Mouse (Mus musculus) cerebellum, adult 9-10 months (tissue): ENCODE data around the gene Tmod2.
A peak's percentile ranks its signal among the peaks of the same experiment; 100 is the strongest.
"Not testable (repeated sequence)": the region's sequence is repeated elsewhere in the genome, so short reads cannot be mapped to it uniquely, and the experiment has no call there.

Source experiments
- DNase-seq: peaks from one replicate; pipeline ENCODE4 v3.0.0; 2022

Gene Tmod2

GRCm38 (mm10) chr9:75549010-75549409 lies 62.1 kb downstream of the Tmod2 start:
- DNase-seq = no peak

- DNase-seq = no peak
Measured at GRCm38 (mm10) chr9:75546885-75547553, 64.1 kb downstream of the Tmod2 start.

GRCm38 (mm10) chr9:75545514-75545913 lies 65.6 kb downstream of the Tmod2 start:
- DNase-seq = no peak

- no peak for DNase-seq
Measured at GRCm38 (mm10) chr9:75541497-75541896, 69.6 kb downstream of the Tmod2 start.

- no peak for DNase-seq
Measured at GRCm38 (mm10) chr9:75536422-75536821, 74.7 kb downstream of the Tmod2 start.

GRCm38 (mm10) chr9:75534431-75534962 lies 76.6 kb downstream of the Tmod2 start:
- no peak for DNase-seq

GRCm38 (mm10) chr9:75532989-75533388 lies 78.1 kb downstream of the Tmod2 start:
- not testable (repeated sequence) for DNase-seq

GRCm38 (mm10) chr9:75532461-75532860 lies 78.7 kb downstream of the Tmod2 start:
- DNase-seq = no peak

GRCm38 (mm10) chr9:75529358-75529757 lies 81.8 kb downstream of the Tmod2 start:
- DNase-seq = peak; percentile 32

GRCm38 (mm10) chr9:75528096-75528495 lies 83.0 kb downstream of the Tmod2 start:
- DNase-seq = no peak

GRCm38 (mm10) chr9:75527368-75528059 lies 83.6 kb downstream of the Tmod2 start:
- no peak for DNase-seq

GRCm38 (mm10) chr9:75523646-75524045 lies 87.5 kb downstream of the Tmod2 start:
- DNase-seq = peak; percentile 32

- DNase-seq = no peak
Measured at GRCm38 (mm10) chr9:75522217-75522616, 88.9 kb downstream of the Tmod2 start.

- DNase-seq = peak; percentile 34
Measured at GRCm38 (mm10) chr9:75521788-75522187, 89.3 kb downstream of the Tmod2 start.

GRCm38 (mm10) chr9:75520940-75521339 lies 90.2 kb downstream of the Tmod2 start:
- DNase-seq = no peak

- no peak for DNase-seq
Measured at GRCm38 (mm10) chr9:75517751-75518150, 93.4 kb downstream of the Tmod2 start.
